Mouse (Mus musculus): Measurements from ENCODE around the gene Cope. TPM values are rescaled to one million over a fixed set of nuclear protein-coding genes. Genes with fewer than 3 reads are reported as not detected.

Cope gene
- 215 and 222 TPM in 2 replicates for total RNA-seq (2021)
- long read RNA-seq, experiment 1, transcript Cope-201 (10 exons, 1,300 nt) = major isoform, 338 of 404 reads
- long read RNA-seq, experiment 1, partial matches to known transcripts = 27 of 404 reads
- long read RNA-seq, experiment 1, other reads (novel, unspliced or antisense) = 36 of 404 reads
- long read RNA-seq, experiment 2, transcript Cope-201 (10 exons, 1,300 nt) = major isoform, 257 of 321 reads
- long read RNA-seq, experiment 2, partial matches to known transcripts = 24 of 321 reads
- long read RNA-seq, experiment 2, other reads (novel, unspliced or antisense) = 39 of 321 reads

GRCm38 (mm10) chr8:70302358-70302890, at the start of gene Cope, which contains the start of gene Ddx49:
Gene Cope (plus strand): TSS chr8:70302518.
Gene Ddx49 (minus strand): TSS chr8:70302489.
- DNase-seq = peak; percentile 96

GRCm38 (mm10) chr8:70254628-70255027, 47.7 kb upstream of the Cope start:
- DNase-seq = no peak

- DNase-seq = no peak
Observed at GRCm38 (mm10) chr8:70257456-70257855, 44.9 kb upstream of the Cope start.

- DNase-seq = no peak
Observed at GRCm38 (mm10) chr8:70258600-70258999, 43.7 kb upstream of the Cope start.

GRCm38 (mm10) chr8:70259043-70259442, 43.3 kb upstream of the Cope start:
- no peak for DNase-seq

GRCm38 (mm10) chr8:70267674-70268073, 34.6 kb upstream of the Cope start:
- no peak for DNase-seq

GRCm38 (mm10) chr8:70268311-70268710, 34.0 kb upstream of the Cope start:
- DNase-seq = no peak

- peak; percentile 67 for DNase-seq
Observed at GRCm38 (mm10) chr8:70268799-70269565, 33.3 kb upstream of the Cope start.

GRCm38 (mm10) chr8:70272949-70273348, 29.4 kb upstream of the Cope start:
- peak; percentile 81 for DNase-seq

GRCm38 (mm10) chr8:70274350-70274749, 28.0 kb upstream of the Cope start:
- no peak for DNase-seq

GRCm38 (mm10) chr8:70276476-70276875, 25.8 kb upstream of the Cope start:
- peak; percentile 55 for DNase-seq

- DNase-seq = no peak
Observed at GRCm38 (mm10) chr8:70278175-70278574, 24.1 kb upstream of the Cope start.

GRCm38 (mm10) chr8:70279266-70279665, 23.1 kb upstream of the Cope start:
- no peak for DNase-seq

GRCm38 (mm10) chr8:70281001-70281400, 21.3 kb upstream of the Cope start:
- DNase-seq = peak; percentile 44

- peak; percentile 95 for DNase-seq
Observed at GRCm38 (mm10) chr8:70282603-70283135, 19.6 kb upstream of the Cope start, which contains the start of gene Homer3. Gene Homer3 (plus strand): TSS chr8:70282827.

- peak; percentile 59 for DNase-seq
Observed at GRCm38 (mm10) chr8:70283136-70284077, 18.9 kb upstream of the Cope start.

- DNase-seq = no peak
Observed at GRCm38 (mm10) chr8:70284421-70284820, 17.9 kb upstream of the Cope start.

GRCm38 (mm10) chr8:70285304-70285703, 17.0 kb upstream of the Cope start:
- DNase-seq = no peak

GRCm38 (mm10) chr8:70286737-70287136, 15.6 kb upstream of the Cope start:
- DNase-seq = no peak

GRCm38 (mm10) chr8:70293988-70294405, 8.3 kb upstream of the Cope start:
- no peak for DNase-seq

- DNase-seq = no peak
Observed at GRCm38 (mm10) chr8:70300881-70301280, 1.4 kb upstream of the Cope start.

- DNase-seq = no peak
Observed at GRCm38 (mm10) chr8:70302901-70303300, 583 bp downstream of the Cope start.
